Mouse (Mus musculus): Measurements from ENCODE around the gene Klf17. TPM values are rescaled to one million over a fixed set of nuclear protein-coding genes. Genes with fewer than 3 reads are reported as not detected.

Klf17 gene
- polyA plus RNA-seq, 2 experiments from 2014 or later, result not detected

Other genes starting within 250 kb of the Klf17 start
- gene Eri3, start 215.3 kb downstream of the Klf17 start, polyA plus RNA-seq (2017; shearing (Covaris generic)), result 10 to 100 TPM; 40.9 to 47.1 TPM
- gene Dmap1, start 83.4 kb downstream of the Klf17 start, polyA plus RNA-seq (2017; shearing (Covaris generic)), result 10 to 100 TPM; 21.4 to 24.9 TPM
- not detected for gene Gm12845, start 41.2 kb downstream of the Klf17 start, polyA plus RNA-seq (2017; shearing (Covaris generic))
- under 1 TPM in 1 of 2 experiments, not detected in 1; 0.51 TPM for gene Slc6a9, start 68.9 kb upstream of the Klf17 start, polyA plus RNA-seq (2017; shearing (Covaris generic))
- not detected for gene Ccdc24, start 106.9 kb upstream of the Klf17 start, polyA plus RNA-seq (2017; shearing (Covaris generic))
- not detected for gene B4galt2, start 117.8 kb upstream of the Klf17 start, polyA plus RNA-seq (2017; shearing (Covaris generic))
- 100 to 1,000 TPM in 1 of 2 experiments, 10 to 100 TPM in 1; 75.9 to 111 TPM for gene Atp6v0b, start 121.7 kb upstream of the Klf17 start, polyA plus RNA-seq (2017; shearing (Covaris generic))
- gene Dph2, start 126.4 kb upstream of the Klf17 start, polyA plus RNA-seq (2017; shearing (Covaris generic)), result 10 to 100 TPM; 21.1 to 25.4 TPM
- 10 to 100 TPM; 13.7 to 15.6 TPM for gene Ipo13, start 149.4 kb upstream of the Klf17 start, polyA plus RNA-seq (2017; shearing (Covaris generic))
- gene Artn, start 164.1 kb upstream of the Klf17 start, polyA plus RNA-seq (2017; shearing (Covaris generic)), result not detected

All from activated CD4-positive, CD25-positive, alpha-beta regulatory T cell, adult 4 months (primary cell).